Comparison of ENCODE assay signal across 26 mouse cellular contexts in genomic region chr13:41549283-41549682, GRCm38 (mm10). TPM values are rescaled to one million over a fixed set of nuclear protein-coding genes. Genes with fewer than 3 reads are reported as not detected.
DNase-seq lines count a peak whose midpoint lies in the region; ATAC-seq and TF ChIP-seq lines count a peak whose summit lies in the region.
"Had no signal": no experiment of that assay in that cellular context is flagged by ENCODE, and none has a peak within 500 bp of the region (broad histone marks: within the 10 kb centered on the region; RNA-seq: fewer than 3 reads in every experiment).

No protein-coding gene starts in this region.

- no peak overlapping the region for H3K9ac ChIP-seq in intestine, embryonic 15.5 days
- no peak overlapping the region for H3K9ac ChIP-seq in intestine, embryonic 16.5 days (ENCODE audit: low read depth, low read length)
- H3K9ac ChIP-seq in lung, embryonic 16.5 days (ENCODE audit: low read length): no peak overlapping the region
- no peak overlapping the region for H3K9ac ChIP-seq in stomach, embryonic 14.5 days (replicated peaks; ENCODE audit: low read depth, low read length)
- H3K9ac ChIP-seq in stomach, postnatal 0 days (ENCODE audit: low read length): no peak overlapping the region
- H3K9ac ChIP-seq: embryonic facial prominence, embryonic 13.5 days; forebrain, embryonic 12.5 days; forebrain, embryonic 15.5 days; heart, embryonic 12.5 days; heart, embryonic 15.5 days; hindbrain, embryonic 14.5 days had no signal

- H3K36me3 ChIP-seq in intestine, embryonic 15.5 days: no peaks in the 10 kb centered on the region
- no peaks in the 10 kb centered on the region for H3K36me3 ChIP-seq in intestine, embryonic 16.5 days (ENCODE audit: control insufficient read depth, insufficient read depth, low read length)
- no peaks in the 10 kb centered on the region for H3K36me3 ChIP-seq in lung, embryonic 16.5 days (ENCODE audit: control insufficient read depth, insufficient read depth, low read length)
- no peaks in the 10 kb centered on the region for H3K36me3 ChIP-seq in stomach, embryonic 14.5 days (ENCODE audit: control insufficient read depth, insufficient read depth, low read length)
- no peaks in the 10 kb centered on the region for H3K36me3 ChIP-seq in stomach, postnatal 0 days (ENCODE audit: control insufficient read depth, insufficient read depth, low read length)
- H3K36me3 ChIP-seq: embryonic facial prominence, embryonic 10.5 days; embryonic facial prominence, embryonic 13.5 days; forebrain, embryonic 12.5 days; forebrain, embryonic 15.5 days; heart, embryonic 12.5 days; heart, embryonic 15.5 days had no signal

- ATAC-seq in intestine, embryonic 15.5 days: peak; percentile 70; the same call in 1 of the 2 replicates
- no peak for ATAC-seq in intestine, embryonic 16.5 days
- peak; percentile 77 for ATAC-seq in lung, embryonic 16.5 days (ENCODE audit: low read depth)
- peak; percentile 67; the same call in 1 of the 2 replicates for ATAC-seq in stomach, embryonic 14.5 days (ENCODE audit: insufficient number of reproducible peaks, insufficient read depth, low FRiP score, low read depth)
- ATAC-seq in stomach, postnatal 0 days (ENCODE audit: low FRiP score, low TSS enrichment): no peak
- ATAC-seq: activated CD4-positive, CD25-positive, alpha-beta regulatory T cell, adult 4 months; forebrain, embryonic 15.5 days had no signal

- H3K9me3 ChIP-seq in intestine, embryonic 15.5 days: no peaks in the 10 kb centered on the region
- no peaks in the 10 kb centered on the region for H3K9me3 ChIP-seq in intestine, embryonic 16.5 days (ENCODE audit: control insufficient read depth, low read length)
- H3K9me3 ChIP-seq in lung, embryonic 16.5 days (ENCODE audit: control insufficient read depth, low read length): no peaks in the 10 kb centered on the region
- no peaks in the 10 kb centered on the region; the same call in 1 of the 2 replicates for H3K9me3 ChIP-seq in stomach, embryonic 14.5 days (ENCODE audit: control insufficient read depth, low read depth, low read length)
- no peaks in the 10 kb centered on the region for H3K9me3 ChIP-seq in stomach, postnatal 0 days (ENCODE audit: control insufficient read depth, low read length)
- H3K9me3 ChIP-seq: embryonic facial prominence, embryonic 10.5 days; embryonic facial prominence, embryonic 13.5 days; forebrain, embryonic 12.5 days; forebrain, embryonic 15.5 days; heart, embryonic 15.5 days had no signal

- H3K4me3 ChIP-seq in intestine, embryonic 15.5 days (replicated peaks): no peak overlapping the region
- no peak overlapping the region for H3K4me3 ChIP-seq in intestine, embryonic 16.5 days (ENCODE audit: low read length)
- H3K4me3 ChIP-seq in lung, embryonic 16.5 days (ENCODE audit: low read length): no peak overlapping the region
- H3K4me3 ChIP-seq in stomach, embryonic 14.5 days (ENCODE audit: low read depth, low read length): no peak overlapping the region
- H3K4me3 ChIP-seq in stomach, postnatal 0 days (ENCODE audit: low read depth, low read length): no peak overlapping the region
- H3K4me3 ChIP-seq: embryonic facial prominence, embryonic 10.5 days; embryonic facial prominence, embryonic 13.5 days; erythroblast, embryonic 14.5 days; forebrain, embryonic 12.5 days; forebrain, embryonic 15.5 days; heart, embryonic 12.5 days; heart, embryonic 15.5 days had no signal

- peaks cover 6% of the 10 kb centered on the region; the same call in 1 of the 2 replicates for H3K4me1 ChIP-seq in intestine, embryonic 15.5 days (replicated peaks)
- peaks cover 4% of the 10 kb centered on the region; the same call in 1 of the 2 replicates for H3K4me1 ChIP-seq in intestine, embryonic 16.5 days (ENCODE audit: control insufficient read depth, insufficient read depth, low read length)
- H3K4me1 ChIP-seq in lung, embryonic 16.5 days (replicated peaks; ENCODE audit: control insufficient read depth, insufficient read depth, low read length): peaks cover 31% of the 10 kb centered on the region
- peaks cover 10% of the 10 kb centered on the region; the same call in 1 of the 2 replicates for H3K4me1 ChIP-seq in stomach, embryonic 14.5 days (ENCODE audit: control insufficient read depth, insufficient read depth, low read length)
- H3K4me1 ChIP-seq in stomach, postnatal 0 days (replicated peaks; ENCODE audit: control insufficient read depth, insufficient read depth): no peaks in the 10 kb centered on the region
- H3K4me1 ChIP-seq: embryonic facial prominence, embryonic 10.5 days; embryonic facial prominence, embryonic 13.5 days; forebrain, embryonic 12.5 days; forebrain, embryonic 15.5 days; heart, embryonic 12.5 days; heart, embryonic 15.5 days had no signal

- H3K4me2 ChIP-seq in intestine, embryonic 15.5 days (replicated peaks): no peak overlapping the region
- H3K4me2 ChIP-seq in intestine, embryonic 16.5 days (ENCODE audit: low read depth, low read length): no peak overlapping the region
- 0 out of 2 replicates have a peak overlapping the region, but pooled peaks have one; percentile 21 for H3K4me2 ChIP-seq in lung, embryonic 16.5 days (ENCODE audit: low read depth, low read length)
- H3K4me2 ChIP-seq in stomach, embryonic 14.5 days (replicated peaks; ENCODE audit: low read depth, low read length): no peak overlapping the region
- no peak overlapping the region for H3K4me2 ChIP-seq in stomach, postnatal 0 days (replicated peaks; ENCODE audit: low read depth)
- H3K4me2 ChIP-seq: embryonic facial prominence, embryonic 13.5 days; forebrain, embryonic 12.5 days; forebrain, embryonic 15.5 days; heart, embryonic 12.5 days; heart, embryonic 15.5 days; hindbrain, embryonic 14.5 days had no signal

- H3K27me3 ChIP-seq in intestine, embryonic 15.5 days (replicated peaks): no peaks in the 10 kb centered on the region
- no peaks in the 10 kb centered on the region for H3K27me3 ChIP-seq in intestine, embryonic 16.5 days (replicated peaks; ENCODE audit: control insufficient read depth, insufficient read depth, low read length)
- no peaks in the 10 kb centered on the region for H3K27me3 ChIP-seq in lung, embryonic 16.5 days (ENCODE audit: control insufficient read depth, insufficient read depth, low read depth, low read length)
- H3K27me3 ChIP-seq in stomach, embryonic 14.5 days (ENCODE audit: control insufficient read depth, insufficient read depth, low read length): no peaks in the 10 kb centered on the region
- H3K27me3 ChIP-seq in stomach, postnatal 0 days (ENCODE audit: control insufficient read depth, insufficient read depth, low read length): no peaks in the 10 kb centered on the region
- H3K27me3 ChIP-seq: embryonic facial prominence, embryonic 13.5 days; forebrain, embryonic 12.5 days; forebrain, embryonic 15.5 days; heart, embryonic 12.5 days; heart, embryonic 15.5 days had no signal

- WGBS in intestine, embryonic 15.5 days: 65% methylated on average over 6 of the region's 6 CpGs
- 69% methylated on average over 6 of the region's 6 CpGs for WGBS in intestine, embryonic 16.5 days
- WGBS in lung, embryonic 16.5 days: 63% methylated on average over 6 of the region's 6 CpGs
- WGBS in stomach, embryonic 14.5 days: 74% methylated on average over 6 of the region's 6 CpGs
- 57% methylated on average over 6 of the region's 6 CpGs for WGBS in stomach, postnatal 0 days

- DNase-seq in lung, postnatal 25 days (ENCODE audit: low spot score): no peak
- DNase-seq in stomach, postnatal 0 days (ENCODE audit: low spot score): no peak
- DNase-seq: adrenal gland, adult 8-10 months; adrenal gland, postnatal 25 days; cerebellum, adult 11-12 months; cerebellum, adult 8-10 months; cerebellum, postnatal 10 days; cerebellum, postnatal 36 days; embryo, embryonic 11 days; gastrocnemius, postnatal 25 days; heart, adult 18-20 months; heart, postnatal 10 days; heart, postnatal 4 days had no signal

- H3K27ac ChIP-seq in intestine, embryonic 15.5 days: no peak overlapping the region
- no peak overlapping the region for H3K27ac ChIP-seq in intestine, embryonic 16.5 days (ENCODE audit: low read length)
- H3K27ac ChIP-seq in lung, embryonic 16.5 days (ENCODE audit: low read length): peak overlapping the region; percentile 71
- no peak overlapping the region for H3K27ac ChIP-seq in stomach, embryonic 14.5 days (ENCODE audit: low read length)
- H3K27ac ChIP-seq in stomach, postnatal 0 days (replicated peaks): no peak overlapping the region
- H3K27ac ChIP-seq: embryonic facial prominence, embryonic 10.5 days; embryonic facial prominence, embryonic 13.5 days; forebrain, embryonic 12.5 days; forebrain, embryonic 15.5 days; heart, embryonic 15.5 days; hindbrain, embryonic 14.5 days had no signal

- TF ChIP-seq EP300 in stomach, postnatal 0 days (optimal IDR thresholded peaks at IDR 0.05): no peak

- TF ChIP-seq CTCF in stomach, postnatal 0 days (IDR thresholded peaks at IDR 0.05; ENCODE audit: low read depth): no peak

RNA-seq across cellular contexts. Expression of gene Tmem170b, which starts 56.4 kb away (rescaled TPM):
- polyA plus RNA-seq in intestine, embryonic 15.5 days (2015; fragmentation: Nextera tagmentation; extraction: Ambion mirVana): 11.0 and 11.2 TPM in 2 replicates
- 10.4 and 10.9 TPM in 2 replicates for polyA plus RNA-seq in intestine, embryonic 16.5 days (2015; fragmentation: Nextera tagmentation; extraction: Ambion mirVana)
- 11.0 and 11.1 TPM in 2 replicates for polyA plus RNA-seq in lung, embryonic 16.5 days (2015; fragmentation: Nextera tagmentation; extraction: Ambion mirVana)
- 11.2 and 12.6 TPM in 2 replicates for polyA plus RNA-seq in stomach, embryonic 14.5 days (2014; fragmentation: Nextera tagmentation; extraction: Ambion mirVana)
- 4.6 and 4.9 TPM in 2 replicates for polyA plus RNA-seq in stomach, postnatal 0 days (2015; fragmentation: Nextera tagmentation; extraction: Ambion mirVana)

Comparison
In these comparisons a context has a peak if more than half of its experiments do, and no peak if none do; other contexts are left out.
1. ATAC-seq: peak in intestine, embryonic 15.5 days (single experiment), lung, embryonic 16.5 days (single experiment) and stomach, embryonic 14.5 days (single experiment); none in intestine, embryonic 16.5 days (single experiment) and stomach, postnatal 0 days (single experiment).